ENCODE assay signal across 8 mouse cellular contexts in genomic region chr13:113417757-113418483, GRCm38 (mm10).
DNase-seq lines count a peak whose midpoint lies in the region; ATAC-seq and TF ChIP-seq lines count a peak whose summit lies in the region.

No protein-coding gene starts in this region.

- no peak for TF ChIP-seq EP300 in heart, postnatal 0 days (IDR thresholded peaks at IDR 0.05; ENCODE audit: low read depth)
- TF ChIP-seq EP300 in lung, postnatal 0 days (IDR thresholded peaks at IDR 0.05) = peak; percentile 88

- WGBS in thymus, adult 2 months = 50% methylated on average over 9 of the region's 9 CpGs
- 39% methylated on average over 9 of the region's 9 CpGs for WGBS in heart, postnatal 0 days
- WGBS in lung, postnatal 0 days = 4% methylated on average over 9 of the region's 9 CpGs

- no peak overlapping the region for H3K27ac ChIP-seq in thymus, adult 2 months (ENCODE audit: control insufficient read depth, insufficient read depth, low read length)
- no peak overlapping the region for H3K27ac ChIP-seq in heart, postnatal 0 days (ENCODE audit: low read depth)
- peak overlapping the region; percentile 33 for H3K27ac ChIP-seq in lung, postnatal 0 days (ENCODE audit: low read length)

- ATAC-seq in heart, postnatal 0 days (ENCODE audit: insufficient read depth, low read depth) = no peak
- ATAC-seq in lung, postnatal 0 days = peak; percentile 90

- 0 out of 2 replicates have a peak, but pooled peaks cover 3% of the 10 kb centered on the region for H3K4me1 ChIP-seq in thymus, adult 2 months (replicated peaks; ENCODE audit: control insufficient read depth, insufficient read depth, low read length)
- no peaks in the 10 kb centered on the region for H3K4me1 ChIP-seq in heart, postnatal 0 days (ENCODE audit: control insufficient read depth, insufficient read depth)
- 0 out of 2 replicates have a peak, but pooled peaks cover 6% of the 10 kb centered on the region for H3K4me1 ChIP-seq in lung, postnatal 0 days (ENCODE audit: insufficient read depth, low read depth, low read length)

- no peaks in the 10 kb centered on the region for H3K27me3 ChIP-seq in thymus, adult 2 months (ENCODE audit: control insufficient read depth, insufficient read depth, low read length)
- no peaks in the 10 kb centered on the region for H3K27me3 ChIP-seq in heart, postnatal 0 days (ENCODE audit: control insufficient read depth, insufficient read depth, low read length)
- no peaks in the 10 kb centered on the region for H3K27me3 ChIP-seq in lung, postnatal 0 days (replicated peaks; ENCODE audit: insufficient read depth, low read length)

- H3K9me3 ChIP-seq in heart, postnatal 0 days (replicated peaks; ENCODE audit: control insufficient read depth, low read length) = no peaks in the 10 kb centered on the region
- no peaks in the 10 kb centered on the region for H3K9me3 ChIP-seq in lung, postnatal 0 days (ENCODE audit: low read length)

- no peak overlapping the region for H3K4me3 ChIP-seq in thymus, adult 2 months (ENCODE audit: control insufficient read depth, insufficient read depth, low read length)
- H3K4me3 ChIP-seq in heart, postnatal 0 days (ENCODE audit: low read depth, low read length) = no peak overlapping the region
- no peak overlapping the region for H3K4me3 ChIP-seq in lung, postnatal 0 days (ENCODE audit: low read depth, low read length)

- no peak overlapping the region for H3K9ac ChIP-seq in heart, postnatal 0 days (replicated peaks; ENCODE audit: low read depth, low read length)
- H3K9ac ChIP-seq in lung, postnatal 0 days (replicated peaks; ENCODE audit: low read depth) = no peak overlapping the region

- peak; percentile 12 for DNase-seq in cerebellum, adult 9-11 months
- no peak for DNase-seq in cerebellum, postnatal 4 days (ENCODE audit: low spot score in 2 of 2)
- DNase-seq in thymus, adult 2 months = peak; percentile 5
- DNase-seq in thymus, adult 18-20 months = no peak
- peak; percentile 61 for DNase-seq in heart, postnatal 0 days (ENCODE audit: low spot score)
- DNase-seq in layer of hippocampus, adult 11-12 months (ENCODE audit: low spot score) = peak; percentile 65
- peak; percentile 94 for DNase-seq in lung, postnatal 0 days (ENCODE audit: low spot score)
- peak; percentile 55 for DNase-seq in yolk sac, embryonic 10.5 days (ENCODE audit: low spot score)

- H3K36me3 ChIP-seq in thymus, adult 2 months (ENCODE audit: control insufficient read depth, insufficient read depth, low read length) = no peaks in the 10 kb centered on the region
- H3K36me3 ChIP-seq in heart, postnatal 0 days (replicated peaks; ENCODE audit: control insufficient read depth, insufficient read depth, low read length) = no peaks in the 10 kb centered on the region
- no peaks in the 10 kb centered on the region for H3K36me3 ChIP-seq in lung, postnatal 0 days (ENCODE audit: insufficient read depth, low read length)

- no peak for TF ChIP-seq CTCF in thymus, adult 2 months (IDR thresholded peaks at IDR 0.05; ENCODE audit: borderline replicate concordance, control insufficient read depth, extremely low read depth, insufficient read depth, low read length, poor library complexity)
- TF ChIP-seq CTCF in heart, postnatal 0 days (IDR thresholded peaks at IDR 0.05; ENCODE audit: low read depth) = no peak
- no peak for TF ChIP-seq CTCF in lung, postnatal 0 days (IDR thresholded peaks at IDR 0.05)

- H3K4me2 ChIP-seq in heart, postnatal 0 days (ENCODE audit: low read depth, low read length) = no peak overlapping the region
- H3K4me2 ChIP-seq in lung, postnatal 0 days (replicated peaks; ENCODE audit: low read depth, low read length) = no peak overlapping the region

- no peak for TF ChIP-seq POLR2A in thymus, adult 2 months (IDR thresholded peaks at IDR 0.05; ENCODE audit: control insufficient read depth, extremely low read depth, insufficient read depth, low read length, poor library complexity)

Comparison
In these comparisons a context has a peak if more than half of its experiments do, and no peak if none do; other contexts are left out.
1. DNase-seq: peak in cerebellum, adult 9-11 months (single experiment), thymus, adult 2 months (single experiment), heart, postnatal 0 days (single experiment), layer of hippocampus, adult 11-12 months (single experiment), lung, postnatal 0 days (single experiment) and yolk sac, embryonic 10.5 days (single experiment); none in cerebellum, postnatal 4 days (0 of 2) and thymus, adult 18-20 months (0 of 2).